Mouse (Mus musculus): Measurements from ENCODE around the gene Olfr235. TPM values are rescaled to one million over a fixed set of nuclear protein-coding genes. Genes with fewer than 3 reads are reported as not detected.
"Not testable (repeated sequence)": the region's sequence is repeated elsewhere in the genome, so short reads cannot be mapped to it uniquely, and the experiment has no call there.

The Olfr235 gene
- polyA plus RNA-seq (2016; fragmentation: Nextera tagmentation; extraction: Ambion mirVana): not detected in 2 replicates

GRCm38 (mm10) chr19:12260732-12261131 lies at the start of gene Olfr235:
TSS of gene Olfr235 (plus strand) at chr19:12261032.
- Histone ChIP-seq H3K4me1 (no peaks in the 10 kb centered on the region), H3K4me3 (no peak within 1 kb of the TSS), H3K27ac (no peak within 1 kb of the TSS), H3K9ac (no peak within 1 kb of the TSS), H3K36me3 (no peaks in the 10 kb centered on the region), H3K9me3 (no peaks in the 10 kb centered on the region), H3K27me3 (no peaks in the 10 kb centered on the region), H3K4me2 (replicated peaks) (no peak within 1 kb of the TSS)
- 59% methylated on average over 1 of the region's 1 CpGs for WGBS
- ATAC-seq (ENCODE audit: insufficient number of reproducible peaks, insufficient read depth, low FRiP score, low TSS enrichment): no peak

GRCm38 (mm10) chr19:12232496-12232895 lies 28.3 kb upstream of the Olfr235 start, which contains the start of gene Olfr1432:
TSS of gene Olfr1432 (minus strand) at chr19:12232596.
- not testable (repeated sequence) for H3K9ac ChIP-seq; H3K9me3 ChIP-seq; H3K27ac ChIP-seq; H3K36me3 ChIP-seq; H3K4me2 ChIP-seq (replicated peaks); H3K27me3 ChIP-seq; H3K4me3 ChIP-seq; H3K4me1 ChIP-seq; ATAC-seq (ENCODE audit: insufficient number of reproducible peaks, insufficient read depth, low FRiP score, low TSS enrichment)

GRCm38 (mm10) chr19:12241559-12241958 lies 19.3 kb upstream of the Olfr235 start, which contains the start of gene Olfr262:
TSS of gene Olfr262 (minus strand) at chr19:12241659.
- no peak for ATAC-seq (ENCODE audit: insufficient number of reproducible peaks, insufficient read depth, low FRiP score, low TSS enrichment)
- Histone ChIP-seq H3K4me2 (replicated peaks) (no peak within 1 kb of the TSS), H3K36me3 (no peaks in the 10 kb centered on the region), H3K9me3 (no peaks in the 10 kb centered on the region), H3K27ac (no peak within 1 kb of the TSS), H3K9ac (no peak within 1 kb of the TSS), H3K27me3 (no peaks in the 10 kb centered on the region), H3K4me3 (no peak within 1 kb of the TSS), H3K4me1 (no peaks in the 10 kb centered on the region)
- WGBS: 73% methylated on average over 1 of the region's 1 CpGs

GRCm38 (mm10) chr19:12279554-12279953 lies 18.7 kb downstream of the Olfr235 start, which contains the start of gene Olfr1434:
TSS of gene Olfr1434 (plus strand) at chr19:12279854.
- H3K4me3 ChIP-seq: no peak within 1 kb of the TSS
- no peaks in the 10 kb centered on the region for H3K36me3 ChIP-seq
- H3K4me1 ChIP-seq: no peaks in the 10 kb centered on the region
- ATAC-seq (ENCODE audit: insufficient number of reproducible peaks, insufficient read depth, low FRiP score, low TSS enrichment): no peak
- no peak within 1 kb of the TSS for H3K4me2 ChIP-seq (replicated peaks)
- H3K9ac ChIP-seq: no peak within 1 kb of the TSS
- H3K27ac ChIP-seq: no peak within 1 kb of the TSS
- no peaks in the 10 kb centered on the region for H3K27me3 ChIP-seq
- 63% methylated on average over 2 of the region's 2 CpGs for WGBS
- H3K9me3 ChIP-seq: no peaks in the 10 kb centered on the region

- Histone ChIP-seq H3K27ac (no peak overlapping the region), H3K4me1 (no peaks in the 10 kb centered on the region), H3K36me3 (no peaks in the 10 kb centered on the region), H3K4me2 (replicated peaks) (no peak overlapping the region), H3K9ac (no peak overlapping the region), H3K4me3 (no peak overlapping the region), H3K27me3 (no peaks in the 10 kb centered on the region), H3K9me3 (no peaks in the 10 kb centered on the region)
- no peak for ATAC-seq (ENCODE audit: insufficient number of reproducible peaks, insufficient read depth, low FRiP score, low TSS enrichment)
Observed at GRCm38 (mm10) chr19:12292979-12293378, 32.1 kb downstream of the Olfr235 start.

GRCm38 (mm10) chr19:12299030-12299429 lies 38.2 kb downstream of the Olfr235 start, which contains the start of gene Olfr1436:
TSS of gene Olfr1436 (minus strand) at chr19:12299130.
- not testable (repeated sequence) for H3K9me3 ChIP-seq; H3K27ac ChIP-seq; H3K4me2 ChIP-seq (replicated peaks); H3K9ac ChIP-seq; H3K36me3 ChIP-seq; H3K27me3 ChIP-seq; H3K4me3 ChIP-seq; ATAC-seq (ENCODE audit: insufficient number of reproducible peaks, insufficient read depth, low FRiP score, low TSS enrichment); H3K4me1 ChIP-seq
- 77% methylated on average over 1 of the region's 1 CpGs for WGBS

Other genes with a start within 250 kb of the Olfr235 start
- gene Olfr1423, start 219.7 kb upstream of the Olfr235 start, polyA plus RNA-seq (2016; fragmentation: Nextera tagmentation; extraction: Ambion mirVana): not detected in 2 replicates
- not detected in 2 replicates for gene Olfr1424, start 198.3 kb upstream of the Olfr235 start, polyA plus RNA-seq (2016; fragmentation: Nextera tagmentation; extraction: Ambion mirVana)
- gene Olfr1425, start 183.3 kb upstream of the Olfr235 start, polyA plus RNA-seq (2016; fragmentation: Nextera tagmentation; extraction: Ambion mirVana): not detected in 2 replicates
- not detected in 2 replicates for gene Olfr1426, start 169.0 kb upstream of the Olfr235 start, polyA plus RNA-seq (2016; fragmentation: Nextera tagmentation; extraction: Ambion mirVana)
- gene Olfr1427, start 157.7 kb upstream of the Olfr235 start, polyA plus RNA-seq (2016; fragmentation: Nextera tagmentation; extraction: Ambion mirVana): not detected in 2 replicates
- not detected in 2 replicates for gene Olfr1428, start 145.1 kb upstream of the Olfr235 start, polyA plus RNA-seq (2016; fragmentation: Nextera tagmentation; extraction: Ambion mirVana)
- gene Olfr76, start 137.8 kb upstream of the Olfr235 start, polyA plus RNA-seq (2016; fragmentation: Nextera tagmentation; extraction: Ambion mirVana): not detected in 2 replicates
- not detected in 2 replicates for gene Olfr1555-ps1, start 90.9 kb upstream of the Olfr235 start, polyA plus RNA-seq (2016; fragmentation: Nextera tagmentation; extraction: Ambion mirVana)
- gene Olfr1431, start 60.4 kb upstream of the Olfr235 start, polyA plus RNA-seq (2016; fragmentation: Nextera tagmentation; extraction: Ambion mirVana): not detected in 2 replicates
- not detected in 2 replicates for gene Olfr1432, start 28.4 kb upstream of the Olfr235 start, polyA plus RNA-seq (2016; fragmentation: Nextera tagmentation; extraction: Ambion mirVana)
- not detected in 2 replicates for gene Olfr262, start 19.4 kb upstream of the Olfr235 start, polyA plus RNA-seq (2016; fragmentation: Nextera tagmentation; extraction: Ambion mirVana)
- gene Olfr1434, start 18.8 kb downstream of the Olfr235 start, polyA plus RNA-seq (2016; fragmentation: Nextera tagmentation; extraction: Ambion mirVana): 0.08 TPM in 1 of 2 replicates, not detected in the other
- gene Olfr1436, start 38.1 kb downstream of the Olfr235 start, polyA plus RNA-seq (2016; fragmentation: Nextera tagmentation; extraction: Ambion mirVana): not detected in 2 replicates
- not detected in 2 replicates for gene Olfr1437, start 64.1 kb downstream of the Olfr235 start, polyA plus RNA-seq (2016; fragmentation: Nextera tagmentation; extraction: Ambion mirVana)
- gene Olfr1438-ps1, start 74.9 kb downstream of the Olfr235 start, polyA plus RNA-seq (2016; fragmentation: Nextera tagmentation; extraction: Ambion mirVana): not detected in 2 replicates
- gene Olfr1440, start 126.2 kb downstream of the Olfr235 start, polyA plus RNA-seq (2016; fragmentation: Nextera tagmentation; extraction: Ambion mirVana): not detected in 2 replicates
- not detected in 2 replicates for gene Olfr1441, start 156.4 kb downstream of the Olfr235 start, polyA plus RNA-seq (2016; fragmentation: Nextera tagmentation; extraction: Ambion mirVana)
- not detected in 2 replicates for gene Pfpl, start 166.9 kb downstream of the Olfr235 start, polyA plus RNA-seq (2016; fragmentation: Nextera tagmentation; extraction: Ambion mirVana)
- 0.41 and 0.49 TPM in 2 replicates for gene Mpeg1, start 199.7 kb downstream of the Olfr235 start, polyA plus RNA-seq (2016; fragmentation: Nextera tagmentation; extraction: Ambion mirVana)
- gene Dtx4, start 240.4 kb downstream of the Olfr235 start, polyA plus RNA-seq (2016; fragmentation: Nextera tagmentation; extraction: Ambion mirVana): 10.9 and 13.2 TPM in 2 replicates